Comparison of ENCODE assay signal across 10 mouse cellular contexts in the genomic region with DNA sequence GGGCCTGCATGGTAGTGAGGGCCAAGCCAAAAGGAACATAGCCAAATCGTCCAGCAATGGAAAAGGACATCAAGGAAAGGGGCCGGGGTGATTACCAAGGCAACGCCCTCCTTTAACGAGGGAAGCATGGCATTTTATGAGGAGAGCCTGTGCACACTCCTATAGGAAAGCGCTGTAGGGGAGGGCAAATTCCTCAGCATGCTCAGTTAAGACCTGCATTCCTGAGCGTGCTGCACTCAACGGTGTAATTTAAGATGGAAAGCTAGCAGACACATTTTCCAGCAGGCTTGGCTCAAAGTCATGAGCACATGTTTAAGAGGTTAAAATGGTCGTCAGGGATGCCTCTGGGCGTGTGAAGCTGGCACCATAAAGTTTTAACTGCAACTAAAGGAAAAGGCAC. TPM values are rescaled to one million over a fixed set of nuclear protein-coding genes. Genes with fewer than 3 reads are reported as not detected.
DNase-seq lines count a peak whose midpoint lies in the region; ATAC-seq and TF ChIP-seq lines count a peak whose summit lies in the region.
"Had no signal": no experiment of that assay in that cellular context is flagged by ENCODE, and none has a peak within 500 bp of the region (broad histone marks: within the 10 kb centered on the region; RNA-seq: fewer than 3 reads in every experiment).

No protein-coding gene starts in this region.

- no peaks in the 10 kb centered on the region for H3K27me3 ChIP-seq in Patski
- H3K27me3 ChIP-seq in limb, embryonic 15.5 days = no peaks in the 10 kb centered on the region

- POLR2A ChIA-PET in Patski (lab: Charles Lee) = no interaction called here

- H3K36me3 ChIP-seq in limb, embryonic 15.5 days = no peaks in the 10 kb centered on the region

- TF ChIP-seq CTCF in Patski (IDR thresholded peaks at IDR 0.05) = no peak

- peak overlapping the region; percentile 84 for H3K27ac ChIP-seq in limb, embryonic 15.5 days

- DNase-seq in Patski (ENCODE audit: low read depth, low spot score) = peak; percentile 24
- peak; percentile 79 for DNase-seq in embryo, embryonic 10.5 days (ENCODE audit: low spot score)
- DNase-seq in hindlimb bud, embryonic 11.5 days (ENCODE audit: extremely low spot score, low read depth, low spot score) = peak; percentile 86
- no peak for DNase-seq in liver
- no peak for DNase-seq in cerebellum, adult 9-10 months
- DNase-seq in thymus, postnatal 36 days = no peak
- DNase-seq: adrenal gland, postnatal 36 days had no signal

- peaks cover 43% of the 10 kb centered on the region for H3K4me1 ChIP-seq in limb, embryonic 15.5 days

- CTCF ChIA-PET in Patski (lab: Charles Lee) = interaction anchor here (0.9 to 1.5 kb wide), 2 partner anchors 10 to 14 kb away, joined by 3 to 4 read pairs; no protein-coding TSS in a partner anchor

- no peak overlapping the region for H3K9ac ChIP-seq in limb, embryonic 15.5 days

- in situ Hi-C loops in Patski (cut with MboI; ENCODE audit: low pct_unique_long_range_greater_than_20kb) = loop anchor here (10.0 kb wide), 1 partner anchor 165 kb away; the partner anchor contains the start of gene Nudt4

- 5% methylated on average over 9 of the region's 9 CpGs for WGBS in limb, embryonic 15.5 days

- no peak overlapping the region for H3K4me3 ChIP-seq in limb, embryonic 15.5 days

- peak; percentile 73 for ATAC-seq in Patski
- ATAC-seq in limb, embryonic 15.5 days (ENCODE audit: insufficient number of reproducible peaks, low FRiP score, low TSS enrichment, low read depth) = peak; percentile 95
- no peak for ATAC-seq in granulocyte monocyte progenitor cell, adult 5-6 weeks (replicated peaks; ENCODE audit: poor library complexity, severe bottlenecking)

- H3K4me2 ChIP-seq in limb, embryonic 15.5 days = peak overlapping the region; percentile 29

- H3K9me3 ChIP-seq in limb, embryonic 15.5 days = no peaks in the 10 kb centered on the region

RNA-seq across cellular contexts. Expression of gene Anapc15-ps, which starts 56.6 kb away (rescaled TPM):
- 9.5 TPM for polyA plus RNA-seq in Patski (2021)
- not detected in 2 replicates for polyA plus RNA-seq in limb, embryonic 15.5 days (2015; fragmentation: Nextera tagmentation; extraction: Ambion mirVana)
- total RNA-seq in granulocyte monocyte progenitor cell, adult 5-6 weeks (2014; fragmentation: Nextera tagmentation) = not detected in 2 replicates
- 1.6 and 3.6 TPM in 2 replicates for total RNA-seq in granulocyte monocyte progenitor cell, adult 5-6 weeks (2017)
- total RNA-seq: adrenal gland, postnatal 36 days; hematopoietic stem cell, adult 5-6 weeks had no signal

Comparison
In these comparisons a context has a peak if more than half of its experiments do, and no peak if none do; other contexts are left out.
1. DNase-seq: peak in Patski (single experiment), embryo, embryonic 10.5 days (single experiment) and hindlimb bud, embryonic 11.5 days (single experiment); none in liver (single experiment), cerebellum, adult 9-10 months (single experiment) and thymus, postnatal 36 days (0 of 2).